Mouse (Mus musculus) adrenal gland, adult 10 weeks (tissue): ENCODE results near the gene Smad1. TPM values are rescaled to one million over a fixed set of nuclear protein-coding genes. Genes with fewer than 3 reads are reported as not detected.

Source experiments
- polyA plus RNA-seq: library from polyadenylated mRNA; stranded (reverse); fragments of 350-450 nt; fragmentation: Illumina TruSeq; extraction: RNeasy Lipid Tissue Mini Kit (QIAGEN cat#74804); gene quantifications from one replicate; pipeline ENCODE4 v1.2.3, GENCODE M21; 2014; ENCODE audit warnings: low read depth, low replicate concordance

The Smad1 gene
- 26.6 TPM for polyA plus RNA-seq

GRCm38 (mm10) chr8:79398994-79399650, at the start of gene Smad1:
Gene Smad1, minus strand, starts transcription at chr8:79399518.

GRCm38 (mm10) chr8:79294610-79295275, 104.6 kb downstream of the Smad1 start, which contains the start of gene Mmaa:
Gene Mmaa, minus strand, starts transcription at chr8:79294937.

Other genes with a start within 250 kb of the Smad1 start
- not detected for gene 1700011L22Rik, start 150.9 kb downstream of the Smad1 start, polyA plus RNA-seq
- gene Mmaa, start 104.6 kb downstream of the Smad1 start, polyA plus RNA-seq = 10.7 TPM
- 91.4 TPM for gene Otud4, start 240.1 kb upstream of the Smad1 start, polyA plus RNA-seq